Comparison of ENCODE assay signal across 1 mouse cellular context in genomic region chr4:32492834-32493233, GRCm38 (mm10).
TF ChIP-seq lines count a peak whose summit lies in the region.

No protein-coding gene starts in this region.

TF ChIP-seq in MEL, 35 proteins besides CTCF, POLR2A, EP300 and RAD21 (continued from another document):
- TF ChIP-seq MAFK (IDR thresholded peaks at IDR 0.05; ENCODE audit: borderline replicate concordance, low read depth, low read length) (no peak), CHD1 (IDR thresholded peaks at IDR 0.05; ENCODE audit: low read depth, low read length) (no peak), ZC3H11A (IDR thresholded peaks at IDR 0.05; ENCODE audit: low read depth, low read length) (no peak), ZNF384 (IDR thresholded peaks at IDR 0.05; ENCODE audit: low read depth, low read length) (no peak)
